Mouse (Mus musculus) embryo, embryonic 10.5 days (tissue): Measurements from ENCODE around the gene Pak1.

Experiments used
- DNase-seq: peaks from one replicate; pipeline ENCODE4 v3.0.0-alpha.2; 2015; ENCODE audit warnings: low spot score

Gene Pak1

DNA sequence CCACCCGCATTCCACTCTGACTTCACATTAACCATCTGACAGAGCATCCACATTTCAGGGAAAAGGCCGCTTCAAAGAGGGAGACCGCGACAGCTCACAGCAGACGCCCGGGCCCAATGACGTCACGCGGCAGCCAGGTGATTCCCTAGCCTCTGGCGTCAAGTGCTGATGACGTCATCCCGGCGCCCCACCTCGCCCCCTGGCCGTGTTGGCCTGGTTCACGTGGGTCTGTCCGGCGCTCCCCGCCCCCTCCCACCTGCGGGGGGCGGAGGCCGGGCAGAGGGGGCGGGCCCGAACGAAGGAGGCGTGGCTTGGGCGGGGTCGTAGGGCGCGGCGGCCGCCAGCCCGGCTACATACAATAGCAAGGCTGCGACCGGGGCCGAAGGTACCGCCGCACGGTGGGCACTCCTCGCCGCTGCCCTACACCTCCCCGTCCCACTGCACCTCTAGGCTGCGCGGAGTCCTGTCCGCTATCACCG, at the start of gene Pak1:
Gene Pak1 (plus strand): TSS at position 352 of the 479 bp plus-strand sequence.
- DNase-seq, result peak; percentile 88

DNA sequence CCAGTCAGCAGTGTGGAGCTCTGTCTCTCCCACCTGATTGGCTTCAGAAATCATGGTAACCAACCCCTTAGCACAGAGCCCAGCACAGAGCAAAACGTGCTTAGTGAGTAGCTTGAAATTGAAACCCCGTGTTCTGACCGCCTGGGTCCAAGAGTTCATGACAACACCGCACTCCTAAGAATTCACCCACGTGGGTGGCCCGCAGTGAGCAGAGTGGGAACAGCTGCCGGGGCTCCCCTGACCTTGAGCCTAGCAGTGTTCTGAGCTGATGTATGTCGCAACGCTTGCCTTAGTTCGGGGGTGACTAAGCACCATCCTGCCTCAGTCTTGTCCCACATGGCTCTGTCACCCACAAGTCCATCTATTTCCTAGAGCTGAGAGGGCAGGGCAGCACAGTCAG, 47.4 kb upstream of the Pak1 start:
- DNase-seq, result no peak

DNA sequence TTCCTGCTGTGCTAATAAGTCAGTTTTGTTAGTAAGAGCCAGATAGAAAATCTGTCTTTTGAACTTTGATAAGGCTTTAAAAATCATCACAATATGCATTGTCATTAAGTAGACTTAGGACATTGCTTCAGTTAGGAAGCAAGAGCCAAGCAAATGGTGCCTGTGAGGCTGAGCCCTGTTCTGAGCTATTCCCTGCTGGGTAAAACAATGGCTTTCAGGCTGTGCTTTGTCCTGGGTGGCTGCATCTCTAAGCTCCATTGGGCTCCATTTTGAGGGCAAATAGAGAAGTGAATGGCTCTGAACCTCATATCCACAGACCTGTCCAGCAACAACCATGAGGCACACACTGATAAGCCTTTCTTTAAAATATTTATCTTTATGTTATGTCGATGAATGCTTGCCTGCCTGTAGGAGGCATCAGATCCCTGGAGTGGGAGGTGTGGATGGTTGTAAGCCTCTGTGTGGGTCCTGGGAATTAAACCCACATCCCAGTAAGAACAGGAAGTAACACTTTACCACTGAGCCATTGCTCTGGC, 46.5 kb upstream of the Pak1 start:
- no peak for DNase-seq

DNA sequence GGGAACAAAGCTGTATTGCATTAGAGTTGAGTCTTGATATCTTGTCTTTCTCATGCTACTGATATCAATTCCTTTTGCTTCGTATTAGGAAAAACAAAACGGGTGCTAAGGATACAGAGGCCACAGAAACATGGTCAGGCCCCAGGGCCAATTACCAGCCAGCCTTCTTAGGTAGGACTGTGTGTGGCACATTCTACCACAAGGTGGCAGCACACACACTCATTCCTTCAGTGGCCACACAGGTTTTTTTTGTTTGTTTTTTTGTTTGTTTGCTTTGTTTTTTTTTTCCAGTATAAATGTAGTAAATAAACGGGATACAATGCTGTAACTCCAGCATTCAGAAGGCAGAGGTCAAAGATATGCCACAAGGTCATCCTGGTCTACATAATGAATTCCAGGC, 43.0 kb upstream of the Pak1 start:
- DNase-seq, result peak; percentile 82

- no peak for DNase-seq
These were observed 41.1 kb upstream of the Pak1 start for GRCm38 (mm10) chr7:97747176-97747707.

GRCm38 (mm10) chr7:97747787-97748497, 40.4 kb upstream of the Pak1 start:
- DNase-seq, result peak; percentile 91

- no peak for DNase-seq
These were observed 39.7 kb upstream of the Pak1 start for GRCm38 (mm10) chr7:97748527-97749206.

- no peak for DNase-seq
These were observed 38.8 kb upstream of the Pak1 start for GRCm38 (mm10) chr7:97749207-97750190.

GRCm38 (mm10) chr7:97756967-97757881, 31.1 kb upstream of the Pak1 start:
- DNase-seq, result peak; percentile 63

- no peak for DNase-seq
These were observed 23.8 kb upstream of the Pak1 start for GRCm38 (mm10) chr7:97764591-97764990.

DNA sequence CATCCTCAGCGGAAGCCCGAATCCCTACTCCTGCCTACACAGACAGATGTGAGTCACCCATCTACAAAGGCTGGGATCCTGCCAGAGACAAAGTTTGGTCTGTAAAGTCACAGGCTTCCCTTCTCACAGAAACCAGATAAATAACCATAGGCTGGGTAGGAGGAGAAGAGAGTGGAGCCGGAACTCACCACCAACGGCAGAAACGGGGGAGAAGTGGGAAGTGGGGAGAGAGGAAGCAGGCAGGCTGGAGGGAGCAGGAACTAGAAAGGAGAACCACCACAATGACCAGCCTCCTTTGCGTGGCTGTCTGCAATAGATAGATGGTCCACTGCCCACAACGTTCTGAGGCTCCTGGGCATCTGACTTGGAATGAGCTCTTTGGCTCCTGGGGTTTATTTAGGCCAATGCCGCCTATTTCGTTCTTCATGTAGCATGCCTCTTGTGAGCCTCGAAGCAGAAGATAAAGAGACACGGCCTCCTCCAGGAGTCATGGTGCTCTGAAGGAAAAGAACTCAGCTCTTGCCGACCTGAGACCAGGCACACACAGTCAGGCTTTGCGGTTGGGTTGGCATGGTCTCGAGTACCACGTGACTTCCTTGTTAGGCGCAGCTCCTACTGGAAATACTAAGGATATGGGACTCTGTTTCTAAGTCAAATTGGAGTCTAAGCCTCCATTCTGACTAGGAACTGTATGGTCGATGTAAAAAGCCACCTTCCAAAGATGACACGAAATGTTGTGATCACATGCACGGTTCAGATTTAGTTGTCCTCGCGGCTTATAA, 23.0 kb upstream of the Pak1 start:
- DNase-seq, result no peak

- DNase-seq, result no peak
These were observed 22.4 kb upstream of the Pak1 start for GRCm38 (mm10) chr7:97765963-97766347.

GRCm38 (mm10) chr7:97766406-97767166, 21.8 kb upstream of the Pak1 start:
- DNase-seq, result no peak

- DNase-seq, result no peak
These were observed 20.5 kb upstream of the Pak1 start for GRCm38 (mm10) chr7:97767841-97768240.

DNA sequence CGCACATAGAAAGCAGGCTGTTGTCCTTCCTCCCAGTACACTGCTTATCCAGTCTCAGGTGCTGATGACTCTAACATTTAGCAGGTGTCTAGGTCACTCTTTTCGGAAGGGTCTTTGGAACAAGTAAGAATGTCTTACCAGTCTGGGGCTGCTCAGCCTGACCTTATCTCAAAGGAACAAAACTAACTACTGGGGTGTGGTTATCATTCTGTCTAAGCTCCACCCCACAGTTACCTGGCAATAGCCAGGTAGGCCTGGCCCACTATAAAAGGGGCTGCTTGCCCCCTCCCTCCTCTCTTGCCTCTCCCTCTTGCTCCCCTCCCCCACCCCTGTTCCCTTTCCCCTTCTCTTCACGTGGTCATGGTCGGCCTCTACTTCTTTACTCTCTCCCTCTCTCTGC, 19.3 kb upstream of the Pak1 start:
- DNase-seq, result no peak

GRCm38 (mm10) chr7:97770841-97771620, 17.3 kb upstream of the Pak1 start:
- DNase-seq, result no peak

DNA sequence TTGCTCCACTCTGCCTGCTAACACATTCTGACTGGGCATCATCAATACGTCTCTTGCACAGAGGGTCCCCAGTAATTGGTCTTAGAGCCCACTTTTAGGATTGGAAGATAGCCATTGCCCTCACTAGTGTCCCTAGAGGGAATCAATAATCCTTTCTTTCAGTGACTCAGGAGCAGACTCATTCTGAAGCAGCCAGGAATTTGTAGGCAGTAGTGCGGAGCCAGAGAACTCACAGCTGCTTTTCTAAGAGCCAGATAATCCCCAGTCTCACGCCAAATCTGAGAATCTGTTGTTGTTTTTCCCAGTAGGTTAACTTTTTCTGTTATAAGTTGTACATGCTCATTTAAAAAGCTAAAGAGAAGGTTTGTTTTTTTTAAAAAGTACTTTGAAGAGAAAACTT, 13.0 kb upstream of the Pak1 start:
- no peak for DNase-seq

DNA sequence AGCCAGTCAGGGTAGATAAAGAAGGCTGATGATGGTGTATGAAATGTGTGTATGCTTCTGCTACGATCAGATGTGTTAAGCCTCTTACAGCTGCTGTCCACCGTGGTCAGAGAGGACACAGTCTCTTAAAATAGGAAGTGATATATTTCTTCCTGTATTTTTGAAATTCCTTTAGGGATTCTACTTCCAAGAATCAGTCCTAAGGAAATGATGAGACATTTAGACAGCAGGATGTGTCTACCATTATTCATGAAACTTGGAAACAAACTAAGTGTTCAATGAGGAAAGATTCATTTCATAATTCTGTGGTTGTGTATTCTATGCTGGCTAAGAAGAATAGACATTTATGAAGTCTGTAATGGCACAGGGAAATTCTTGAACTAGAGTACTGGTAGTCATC, 12.4 kb upstream of the Pak1 start:
- no peak for DNase-seq
